Mouse (Mus musculus) adrenal gland, postnatal 14 days (tissue): ENCODE data around the gene Wdr59. TPM values are rescaled to one million over a fixed set of nuclear protein-coding genes. Genes with fewer than 3 reads are reported as not detected.

Experiments
- DNase-seq: peaks from one replicate; pipeline ENCODE4 v3.0.0; 2021; ENCODE audit warnings: mixed read lengths
- total RNA-seq: library from RNA; stranded (reverse); gene quantifications from 2 replicates; pipeline ENCODE4 v1.2.3, GENCODE M21; 2021

Gene Wdr59
- total RNA-seq, 1 experiment from 2014 or later = 12.0 TPM

DNA sequence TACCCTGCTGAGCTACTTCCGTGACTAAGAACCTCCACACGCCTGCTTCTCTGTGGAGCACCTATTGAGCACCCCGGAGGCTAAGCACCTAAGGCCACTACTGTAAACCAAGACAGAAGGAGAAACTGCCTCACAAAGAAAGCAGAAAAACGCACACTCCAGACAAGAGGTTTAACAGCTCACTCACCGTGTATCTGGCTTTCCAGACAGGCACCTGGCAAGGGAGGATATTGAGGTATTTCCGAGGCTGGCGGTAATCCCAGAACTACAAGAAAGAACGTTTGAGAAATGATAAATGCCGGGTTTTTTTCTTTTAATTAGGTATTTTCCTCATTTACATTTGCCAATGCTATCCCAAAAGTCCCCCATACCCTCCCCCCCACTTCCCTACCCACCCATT, 29.4 kb downstream of the Wdr59 start:
- DNase-seq = no peak

DNA sequence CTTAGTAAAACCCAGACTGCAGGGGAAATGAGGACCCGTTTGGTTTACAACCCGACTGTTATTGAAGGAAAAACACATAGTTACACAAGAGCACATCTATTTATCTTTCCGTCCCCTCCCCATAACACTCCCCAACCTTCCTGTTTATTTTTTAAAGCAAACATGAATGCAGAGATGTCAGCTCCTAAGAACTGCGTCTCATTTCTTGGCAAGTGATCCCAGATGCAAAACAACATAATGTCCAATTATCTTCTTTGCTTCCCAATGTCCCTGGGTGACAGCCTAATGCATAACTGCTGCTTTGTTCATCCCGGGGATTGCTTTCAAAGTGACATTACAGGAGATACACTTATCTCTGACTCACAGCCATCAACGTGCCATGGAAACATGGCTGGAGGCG, 30.7 kb downstream of the Wdr59 start:
- no peak for DNase-seq

DNA sequence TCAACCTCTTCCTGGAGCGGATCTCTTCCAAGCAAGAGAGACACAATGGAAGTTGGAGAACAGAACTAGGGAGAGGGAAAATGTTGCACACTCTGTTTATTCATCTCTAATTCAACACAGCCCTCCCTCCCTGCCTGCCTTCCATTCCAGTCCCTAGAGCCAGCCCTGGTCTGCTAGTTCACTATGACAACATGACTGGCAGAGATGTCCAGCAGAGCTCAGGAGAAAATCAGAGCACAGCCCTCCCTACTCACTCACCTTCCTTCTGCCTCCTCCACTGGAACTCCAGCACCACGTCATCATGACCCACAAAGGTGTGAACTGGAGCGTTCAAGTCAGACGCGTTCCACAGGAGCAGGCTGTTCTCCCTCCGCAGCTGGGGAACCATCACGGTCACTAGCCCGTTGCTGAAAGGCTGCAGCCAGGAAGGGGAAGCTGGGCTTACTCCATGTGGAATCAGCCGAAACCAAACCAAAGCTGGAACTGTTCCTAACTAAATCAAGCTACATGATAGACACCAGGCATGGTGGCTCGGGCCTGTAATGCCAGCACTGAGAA, 31.8 kb downstream of the Wdr59 start:
- DNase-seq = no peak

DNA sequence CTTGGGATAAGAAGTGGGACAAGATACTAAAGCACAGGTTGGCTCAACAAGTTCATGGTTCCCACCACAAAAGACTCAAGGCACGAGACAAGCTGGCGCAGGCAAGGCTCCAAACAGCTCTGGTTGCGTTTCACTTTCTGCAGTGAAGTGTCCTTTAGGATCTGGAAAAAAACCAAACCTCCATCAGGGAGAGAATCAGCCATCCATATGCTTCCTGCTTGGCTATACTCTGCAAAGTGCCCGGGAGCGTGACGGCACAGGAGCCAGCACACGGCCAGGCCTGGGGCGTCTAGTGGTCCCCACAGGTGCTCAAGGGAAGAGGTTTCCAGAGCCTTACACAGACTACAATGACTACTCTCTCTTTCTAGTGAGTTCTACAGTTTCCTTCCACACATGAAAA, 41.2 kb downstream of the Wdr59 start:
- DNase-seq = no peak

- DNase-seq = no peak
These were observed 44.0 kb downstream of the Wdr59 start for GRCm38 (mm10) chr8:111477761-111478465.

DNA sequence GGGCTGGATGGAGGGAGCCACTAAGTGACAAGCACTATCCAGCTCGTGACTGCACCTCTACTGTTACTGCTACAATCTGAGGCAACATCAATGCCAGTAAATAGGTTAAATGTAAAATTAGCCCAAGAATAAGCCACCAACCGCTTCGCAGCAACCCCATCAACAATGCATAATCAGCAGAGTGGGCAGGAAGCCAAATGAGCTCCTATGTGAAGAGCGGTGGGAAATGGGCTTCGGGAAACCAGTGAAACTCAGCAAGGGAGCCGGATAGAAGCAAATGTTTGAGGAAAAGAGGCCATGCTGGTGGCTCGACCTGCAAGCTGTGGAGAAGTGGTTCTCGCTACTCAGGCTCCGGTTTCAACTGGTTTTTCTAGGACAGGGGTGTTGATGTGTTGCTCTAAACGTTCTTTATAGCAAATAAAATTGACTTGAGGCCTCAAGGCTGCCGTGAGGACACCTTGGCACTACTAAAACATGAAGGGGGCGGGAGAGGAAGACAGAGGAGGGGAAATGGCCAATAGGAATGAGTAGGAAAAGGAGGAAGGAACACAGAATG, 50.3 kb downstream of the Wdr59 start:
- no peak for DNase-seq

GRCm38 (mm10) chr8:111469013-111469412, 52.9 kb downstream of the Wdr59 start:
- DNase-seq = peak; percentile 43

- DNase-seq = no peak
These were observed 56.6 kb downstream of the Wdr59 start for GRCm38 (mm10) chr8:111465341-111465740.

DNA sequence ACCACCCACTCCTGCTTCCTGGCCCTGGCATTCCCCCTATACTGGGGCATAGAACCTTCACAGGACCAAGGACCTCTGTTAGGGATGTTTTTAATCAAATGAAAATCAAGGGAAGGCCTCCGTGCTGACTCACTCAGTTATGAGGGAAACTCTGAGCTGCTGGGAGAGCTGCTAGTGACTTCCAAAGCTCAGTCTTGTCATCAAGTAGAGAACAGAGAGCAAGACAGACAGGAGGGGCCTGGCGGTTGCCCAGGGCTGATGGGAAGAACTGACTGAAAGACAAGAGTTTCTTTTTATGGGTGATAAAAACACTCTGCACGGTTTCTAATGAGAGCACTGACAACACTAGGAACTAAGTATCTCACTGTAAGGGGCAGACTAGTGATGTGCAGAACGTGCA, 57.4 kb downstream of the Wdr59 start:
- DNase-seq = peak; percentile 66

GRCm38 (mm10) chr8:111449671-111450070, 72.2 kb downstream of the Wdr59 start:
- peak; percentile 32 for DNase-seq

DNA sequence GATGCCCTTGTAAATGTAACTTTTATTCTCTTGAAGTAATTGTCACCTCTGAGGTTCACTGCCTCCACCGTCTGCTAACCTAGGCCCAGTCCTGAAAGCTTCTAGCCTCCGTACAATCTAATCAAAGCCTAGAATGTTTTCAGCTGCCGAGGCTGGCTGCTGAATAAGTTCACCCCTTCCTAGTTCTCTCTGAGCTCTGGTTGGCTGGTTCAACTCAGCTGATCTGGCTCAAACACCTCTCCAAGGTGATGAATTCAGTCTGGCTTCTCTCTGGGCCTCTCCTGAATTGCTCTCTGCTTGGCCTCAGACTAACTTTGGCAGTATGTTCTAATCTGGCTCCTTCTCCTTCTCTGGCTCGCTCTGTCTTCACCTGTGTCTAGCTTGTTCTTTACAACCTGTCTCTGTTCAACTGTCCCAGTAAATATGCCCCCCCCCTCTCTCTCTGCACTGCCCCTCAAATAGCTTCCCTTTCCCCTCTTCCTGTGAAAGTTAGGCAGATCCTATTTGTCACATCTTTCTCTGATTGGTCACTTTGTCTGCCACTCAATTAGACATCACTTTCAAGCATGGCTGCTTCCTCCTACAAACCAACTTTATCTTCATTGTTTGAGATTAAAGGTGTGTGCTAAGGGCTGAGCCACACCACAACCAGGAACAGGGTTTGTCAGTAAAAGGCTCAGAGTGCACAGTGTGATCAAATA, 75.8 kb downstream of the Wdr59 start:
- no peak for DNase-seq

- DNase-seq = peak; percentile 29
These were observed 76.3 kb downstream of the Wdr59 start for GRCm38 (mm10) chr8:111445558-111445957.

DNA sequence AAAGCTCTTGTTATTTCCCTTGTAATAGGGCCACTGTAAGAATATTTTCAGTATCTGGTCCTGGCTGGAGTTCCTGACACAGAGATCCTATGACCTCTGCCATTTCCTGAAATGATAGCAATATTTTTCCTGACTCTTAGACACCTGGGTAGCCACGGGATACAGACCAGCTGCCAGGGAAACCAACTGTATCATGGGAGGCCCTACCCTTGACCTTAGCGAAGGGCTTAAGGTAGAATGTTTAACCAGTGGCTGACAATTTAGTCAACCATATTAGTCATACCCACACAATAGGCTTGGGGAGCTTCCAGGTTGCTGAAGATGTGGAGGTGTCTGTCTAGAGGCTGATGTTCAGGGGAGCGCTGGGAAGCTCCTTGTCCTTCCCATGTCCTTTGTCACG, 77.6 kb downstream of the Wdr59 start:
- no peak for DNase-seq

DNA sequence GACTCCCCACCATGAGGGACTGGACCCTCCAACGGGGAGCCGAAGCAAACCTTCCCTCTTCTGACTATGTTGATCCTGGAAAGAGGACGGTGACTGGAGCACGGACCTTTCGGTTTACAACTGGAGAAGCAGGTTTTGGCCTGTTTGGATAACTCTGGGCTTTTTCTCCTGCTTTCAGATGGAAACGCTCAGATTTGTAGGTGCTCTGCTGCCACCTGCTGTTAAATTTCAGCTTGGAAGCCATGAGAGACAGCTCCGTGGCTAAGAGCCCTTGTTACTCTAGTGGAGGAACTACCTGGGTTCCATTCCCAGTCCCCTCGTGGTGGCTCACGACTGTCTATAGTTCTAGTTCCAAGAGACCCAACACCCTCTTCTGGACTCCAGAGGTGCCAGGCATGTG, 82.7 kb downstream of the Wdr59 start:
- DNase-seq = peak; percentile 83

GRCm38 (mm10) chr8:111435071-111435828, 86.6 kb downstream of the Wdr59 start:
- no peak for DNase-seq

DNA sequence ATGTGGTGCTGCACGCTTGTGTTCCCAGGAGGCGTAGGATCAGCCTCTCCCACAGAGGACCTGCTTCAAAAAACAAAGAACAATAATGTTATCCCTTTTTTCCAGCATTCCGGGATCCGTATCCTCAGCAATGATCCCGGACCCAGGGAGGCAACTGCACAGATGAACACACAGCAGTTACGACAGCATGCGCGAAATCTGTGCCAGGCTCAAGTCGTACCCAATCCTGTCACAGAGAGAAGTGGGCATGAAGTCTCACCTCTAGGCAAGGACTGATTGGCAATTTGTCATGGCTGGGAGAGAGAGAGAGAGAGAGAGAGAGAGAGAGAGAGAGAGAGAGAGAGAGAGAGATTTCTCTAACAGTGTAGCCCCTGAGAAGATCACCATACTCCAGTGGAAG, 97.2 kb downstream of the Wdr59 start:
- no peak for DNase-seq

DNA sequence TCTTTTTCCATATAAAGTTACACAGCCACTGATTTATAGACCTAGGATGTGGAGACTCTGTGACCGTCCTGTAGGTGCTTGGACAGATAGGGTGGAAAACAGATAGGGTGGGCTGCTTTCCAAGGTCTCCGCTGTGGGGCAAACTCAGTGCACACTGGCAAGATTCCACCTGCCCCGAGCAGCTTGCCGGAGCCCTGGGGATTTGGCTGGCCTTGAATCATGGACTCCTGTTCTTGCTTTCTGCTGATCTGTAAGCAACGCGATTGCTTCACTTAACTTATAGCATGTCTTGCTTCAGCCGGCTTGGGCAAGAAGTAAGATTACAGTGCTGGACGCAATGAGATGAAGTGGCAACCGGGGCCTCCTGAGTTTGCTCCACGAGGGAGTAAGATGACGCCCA, 97.7 kb downstream of the Wdr59 start:
- peak; percentile 36 for DNase-seq

DNA sequence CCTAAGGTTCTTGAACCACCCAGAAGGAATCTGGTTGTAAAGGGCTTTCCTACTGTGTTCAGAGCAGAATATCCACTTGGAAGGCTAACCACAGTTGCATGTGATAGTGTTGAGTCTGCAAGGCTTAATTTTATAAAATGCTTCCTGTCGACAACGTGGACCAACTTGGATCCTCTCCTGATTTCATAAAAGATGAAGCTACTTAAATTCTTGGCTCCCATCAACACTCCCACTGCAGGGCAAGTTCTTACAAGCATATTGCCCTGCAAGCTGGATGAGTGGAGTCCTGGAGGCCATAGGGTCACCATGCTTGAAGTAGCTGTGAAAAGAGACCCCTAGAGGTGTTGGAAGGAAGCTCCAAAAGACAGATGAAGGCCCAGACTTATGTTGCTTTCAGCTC, 99.3 kb downstream of the Wdr59 start:
- DNase-seq = no peak

- no peak for DNase-seq
These were observed 102.7 kb downstream of the Wdr59 start for GRCm38 (mm10) chr8:111419171-111419570.

- DNase-seq = peak; percentile 38
These were observed 103.3 kb downstream of the Wdr59 start for GRCm38 (mm10) chr8:111418601-111419000.

DNA sequence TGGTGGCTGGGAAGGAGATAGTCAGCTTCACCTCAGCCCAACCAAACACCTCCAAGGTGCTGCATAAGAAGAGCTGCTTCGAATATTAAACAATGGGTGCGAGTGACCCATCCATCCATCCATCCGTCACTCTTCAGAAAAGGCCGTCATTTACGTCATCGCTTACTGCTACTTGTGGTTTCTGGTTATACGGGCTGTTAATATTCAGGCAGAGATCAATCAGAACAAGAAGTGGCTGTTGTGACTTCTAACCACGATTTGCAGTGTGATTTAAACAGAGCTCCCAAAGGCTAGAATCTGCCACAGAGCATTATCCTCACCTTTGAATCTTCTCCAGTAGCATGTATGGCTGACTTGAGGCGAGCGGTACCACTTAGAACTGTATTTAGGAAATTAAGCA, 104.7 kb downstream of the Wdr59 start:
- no peak for DNase-seq

DNA sequence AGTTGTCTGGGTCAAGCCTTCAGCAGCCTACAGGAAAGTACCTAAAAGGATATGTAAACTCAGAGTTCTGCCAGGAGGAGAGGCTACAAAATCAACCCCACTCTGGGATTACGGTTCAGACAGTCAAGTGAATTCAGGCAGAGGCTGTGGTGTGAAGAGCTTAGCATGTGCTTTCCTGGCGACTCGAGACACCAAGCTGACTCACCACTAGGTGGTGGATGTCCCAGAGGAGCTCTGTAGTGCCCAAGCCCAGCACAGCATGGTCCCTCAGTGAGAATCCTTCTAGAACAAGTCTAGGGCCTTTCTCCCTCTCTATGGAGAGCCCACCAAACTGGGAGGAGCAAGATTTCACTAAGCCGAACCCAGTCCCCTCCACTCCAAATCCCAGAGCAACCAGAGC, 118.5 kb downstream of the Wdr59 start:
- DNase-seq = peak; percentile 18
